Mouse (Mus musculus): ENCODE results near the gene Fam227a. TPM values are rescaled to one million over a fixed set of nuclear protein-coding genes. Genes with fewer than 3 reads are reported as not detected.

Fam227a gene
- total RNA-seq, 1 experiment from 2014 or later, result 19.3 TPM

DNA sequence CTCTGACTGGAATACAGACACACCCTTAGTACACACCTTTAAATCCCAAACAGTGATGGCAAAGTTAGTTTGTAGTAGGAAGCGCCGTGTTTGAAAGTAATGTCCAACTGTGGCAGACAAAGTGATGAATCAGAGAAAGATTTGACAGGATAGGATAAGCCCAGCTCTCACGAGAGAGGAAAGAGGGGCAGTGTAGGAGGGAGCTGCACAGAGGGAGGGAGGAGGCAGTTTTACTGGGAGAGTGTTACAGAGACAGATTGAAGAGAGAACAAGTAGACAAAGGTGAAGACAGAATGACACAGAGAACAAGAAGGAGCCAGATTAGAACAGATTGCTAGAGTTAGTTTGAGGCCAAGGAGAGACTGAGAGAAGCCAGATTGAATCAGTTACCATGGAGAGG lies 99.1 kb downstream of the Fam227a start:
- no peak for ATAC-seq (ENCODE audit: extremely low read depth, insufficient number of reproducible peaks, low FRiP score, poor library complexity, severe bottlenecking)

Other genes with a start within 250 kb of the Fam227a start
- 83.1 and 92.8 TPM in 2 replicates for gene Csnk1e, start 203.4 kb downstream of the Fam227a start, total RNA-seq (2017)
- not detected in 2 replicates for gene Kcnj4, start 153.7 kb downstream of the Fam227a start, total RNA-seq (2017)
- gene Kdelr3, start 142.5 kb downstream of the Fam227a start, total RNA-seq (2017), result not detected in 2 replicates
- 371 and 386 TPM in 2 replicates for gene Ddx17, start 112.2 kb downstream of the Fam227a start, total RNA-seq (2017)
- not detected in 2 replicates for gene Dmc1, start 53.8 kb downstream of the Fam227a start, total RNA-seq (2017)
- gene Cby1, start 243 bp upstream of the Fam227a start, total RNA-seq (2017), result 18.8 and 22.0 TPM in 2 replicates
- gene Tomm22, start 11.9 kb upstream of the Fam227a start, total RNA-seq (2017), result 68.0 and 76.0 TPM in 2 replicates
- gene Josd1, start 29.0 kb upstream of the Fam227a start, total RNA-seq (2017), result 17.2 and 20.5 TPM in 2 replicates
- gene Gtpbp1, start 31.9 kb upstream of the Fam227a start, total RNA-seq (2017), result 67.9 and 87.6 TPM in 2 replicates
- gene Sun2, start 83.6 kb upstream of the Fam227a start, total RNA-seq (2017), result 268 and 275 TPM in 2 replicates
- gene Dnal4, start 118.9 kb upstream of the Fam227a start, total RNA-seq (2017), result 11.6 and 12.2 TPM in 2 replicates
- gene Nptxr, start 145.8 kb upstream of the Fam227a start, total RNA-seq (2017), result 0.12 TPM in 2 replicates
- gene Npcd, start 175.3 kb upstream of the Fam227a start, total RNA-seq (2017), result not detected in 2 replicates
- 11.3 and 12.0 TPM in 2 replicates for gene Cbx6, start 175.7 kb upstream of the Fam227a start, total RNA-seq (2017)
- 473 and 531 TPM in 2 replicates for gene Apobec3, start 232.7 kb upstream of the Fam227a start, total RNA-seq (2017)

Data from neutrophil, adult 5-6 weeks (primary cell).